Mouse (Mus musculus): ENCODE measurements around the gene Gm11444. TPM values are rescaled to one million over a fixed set of nuclear protein-coding genes. Genes with fewer than 3 reads are reported as not detected.
A peak's percentile ranks its signal among the peaks of the same experiment; 100 is the strongest.

Gm11444 gene
- polyA plus RNA-seq, 1 experiment from 2014 or later, result not detected

- 83% methylated on average over 12 of the region's 12 CpGs for WGBS
- peaks cover 13% of the 10 kb centered on the region for H3K27me3 ChIP-seq (ENCODE audit: control insufficient read depth, insufficient read depth, low read length)
- peaks cover 14% of the 10 kb centered on the region for H3K4me1 ChIP-seq (ENCODE audit: control insufficient read depth, insufficient read depth, low read length)
- H3K36me3 ChIP-seq (ENCODE audit: control insufficient read depth, insufficient read depth), result no peaks in the 10 kb centered on the region
- no peak overlapping the region for H3K4me2 ChIP-seq (ENCODE audit: low read depth, low read length)
- no peak overlapping the region for H3K4me3 ChIP-seq (ENCODE audit: low read length)
- no peaks in the 10 kb centered on the region for H3K9me3 ChIP-seq (replicated peaks; ENCODE audit: control insufficient read depth, low read length)
- H3K27ac ChIP-seq (ENCODE audit: low read length), result no peak overlapping the region
- no peak overlapping the region for H3K9ac ChIP-seq (ENCODE audit: low read length)
- no peak for ATAC-seq (replicated peaks; ENCODE audit: extremely low read depth, insufficient read depth, low FRiP score)
Observed at GRCm38 (mm10) chr11:85812201-85812966, 37.7 kb downstream of the Gm11444 start.

- Histone ChIP-seq H3K36me3 (ENCODE audit: control insufficient read depth, insufficient read depth) (no peaks in the 10 kb centered on the region), H3K9ac (ENCODE audit: low read length) (no peak overlapping the region), H3K9me3 (replicated peaks; ENCODE audit: control insufficient read depth, low read length) (no peaks in the 10 kb centered on the region), H3K27ac (ENCODE audit: low read length) (no peak overlapping the region), H3K4me2 (ENCODE audit: low read depth, low read length) (no peak overlapping the region), H3K27me3 (ENCODE audit: control insufficient read depth, insufficient read depth, low read length) (peaks cover 11% of the 10 kb centered on the region), H3K4me3 (ENCODE audit: low read length) (no peak overlapping the region), H3K4me1 (ENCODE audit: control insufficient read depth, insufficient read depth, low read length) (peaks cover 14% of the 10 kb centered on the region)
- ATAC-seq (replicated peaks; ENCODE audit: extremely low read depth, insufficient read depth, low FRiP score), result no peak
- WGBS, result 88% methylated on average over 5 of the region's 5 CpGs
Observed at GRCm38 (mm10) chr11:85811676-85812075, 38.5 kb downstream of the Gm11444 start.

- H3K9me3 ChIP-seq (replicated peaks; ENCODE audit: control insufficient read depth, low read length), result no peaks in the 10 kb centered on the region
- H3K27ac ChIP-seq (ENCODE audit: low read length), result no peak overlapping the region
- no peaks in the 10 kb centered on the region for H3K36me3 ChIP-seq (ENCODE audit: control insufficient read depth, insufficient read depth)
- no peak overlapping the region for H3K4me3 ChIP-seq (ENCODE audit: low read length)
- peaks cover 8% of the 10 kb centered on the region for H3K27me3 ChIP-seq (ENCODE audit: control insufficient read depth, insufficient read depth, low read length)
- no peak for ATAC-seq (replicated peaks; ENCODE audit: extremely low read depth, insufficient read depth, low FRiP score)
- peaks cover 14% of the 10 kb centered on the region for H3K4me1 ChIP-seq (ENCODE audit: control insufficient read depth, insufficient read depth, low read length)
- no peak overlapping the region for H3K9ac ChIP-seq (ENCODE audit: low read length)
- no peak overlapping the region for H3K4me2 ChIP-seq (ENCODE audit: low read depth, low read length)
- 55% methylated on average over 4 of the region's 4 CpGs for WGBS
Observed at GRCm38 (mm10) chr11:85811229-85811628, 38.9 kb downstream of the Gm11444 start.

GRCm38 (mm10) chr11:85807353-85807752 lies 42.8 kb downstream of the Gm11444 start:
- no peak for ATAC-seq (replicated peaks; ENCODE audit: extremely low read depth, insufficient read depth, low FRiP score)
- 72% methylated on average over 11 of the region's 11 CpGs for WGBS
- Histone ChIP-seq H3K9me3 (replicated peaks; ENCODE audit: control insufficient read depth, low read length) (no peaks in the 10 kb centered on the region), H3K4me2 (ENCODE audit: low read depth, low read length) (no peak overlapping the region), H3K27ac (ENCODE audit: low read length) (no peak overlapping the region), H3K4me1 (ENCODE audit: control insufficient read depth, insufficient read depth, low read length) (peaks cover 17% of the 10 kb centered on the region), H3K36me3 (ENCODE audit: control insufficient read depth, insufficient read depth) (no peaks in the 10 kb centered on the region), H3K9ac (ENCODE audit: low read length) (no peak overlapping the region), H3K27me3 (ENCODE audit: control insufficient read depth, insufficient read depth, low read length) (peaks cover 10% of the 10 kb centered on the region), H3K4me3 (ENCODE audit: low read length) (no peak overlapping the region)

GRCm38 (mm10) chr11:85805779-85806178 lies 44.4 kb downstream of the Gm11444 start:
- H3K4me3 ChIP-seq (ENCODE audit: low read length), result no peak overlapping the region
- ATAC-seq (replicated peaks; ENCODE audit: extremely low read depth, insufficient read depth, low FRiP score), result no peak
- no peaks in the 10 kb centered on the region for H3K36me3 ChIP-seq (ENCODE audit: control insufficient read depth, insufficient read depth)
- 81% methylated on average over 1 of the region's 1 CpGs for WGBS
- H3K4me2 ChIP-seq (ENCODE audit: low read depth, low read length), result no peak overlapping the region
- no peaks in the 10 kb centered on the region for H3K9me3 ChIP-seq (replicated peaks; ENCODE audit: control insufficient read depth, low read length)
- no peak overlapping the region for H3K9ac ChIP-seq (ENCODE audit: low read length)
- peaks cover 19% of the 10 kb centered on the region for H3K4me1 ChIP-seq (ENCODE audit: control insufficient read depth, insufficient read depth, low read length)
- peaks cover 10% of the 10 kb centered on the region for H3K27me3 ChIP-seq (ENCODE audit: control insufficient read depth, insufficient read depth, low read length)
- no peak overlapping the region for H3K27ac ChIP-seq (ENCODE audit: low read length)

GRCm38 (mm10) chr11:85804048-85804447 lies 46.1 kb downstream of the Gm11444 start:
- peak; percentile 42 for ATAC-seq (replicated peaks; ENCODE audit: extremely low read depth, insufficient read depth, low FRiP score)
- H3K4me2 ChIP-seq (ENCODE audit: low read depth, low read length), result no peak overlapping the region
- no peak overlapping the region for H3K9ac ChIP-seq (ENCODE audit: low read length)
- H3K27ac ChIP-seq (ENCODE audit: low read length), result no peak overlapping the region
- H3K36me3 ChIP-seq (ENCODE audit: control insufficient read depth, insufficient read depth), result no peaks in the 10 kb centered on the region
- 28% methylated on average over 5 of the region's 5 CpGs for WGBS
- peaks cover 13% of the 10 kb centered on the region for H3K27me3 ChIP-seq (ENCODE audit: control insufficient read depth, insufficient read depth, low read length)
- H3K9me3 ChIP-seq (replicated peaks; ENCODE audit: control insufficient read depth, low read length), result no peaks in the 10 kb centered on the region
- H3K4me1 ChIP-seq (ENCODE audit: control insufficient read depth, insufficient read depth, low read length), result peaks cover 32% of the 10 kb centered on the region
- no peak overlapping the region for H3K4me3 ChIP-seq (ENCODE audit: low read length)

- Histone ChIP-seq H3K4me1 (ENCODE audit: control insufficient read depth, insufficient read depth, low read length) (peaks cover 33% of the 10 kb centered on the region), H3K4me2 (ENCODE audit: low read depth, low read length) (0 out of 2 replicates have a peak overlapping the region, but pooled peaks have one; percentile 37), H3K36me3 (ENCODE audit: control insufficient read depth, insufficient read depth) (no peaks in the 10 kb centered on the region), H3K4me3 (ENCODE audit: low read length) (no peak overlapping the region), H3K27me3 (ENCODE audit: control insufficient read depth, insufficient read depth, low read length) (peaks cover 41% of the 10 kb centered on the region), H3K9ac (ENCODE audit: low read length) (no peak overlapping the region), H3K9me3 (replicated peaks; ENCODE audit: control insufficient read depth, low read length) (no peaks in the 10 kb centered on the region), H3K27ac (ENCODE audit: low read length) (no peak overlapping the region)
- no peak for ATAC-seq (replicated peaks; ENCODE audit: extremely low read depth, insufficient read depth, low FRiP score)
- WGBS, result 33% methylated on average over 11 of the region's 11 CpGs
Observed at GRCm38 (mm10) chr11:85800380-85800779, 49.8 kb downstream of the Gm11444 start.

- Histone ChIP-seq H3K9ac (ENCODE audit: low read length) (no peak overlapping the region), H3K4me3 (ENCODE audit: low read length) (no peak overlapping the region), H3K27ac (ENCODE audit: low read length) (no peak overlapping the region), H3K9me3 (replicated peaks; ENCODE audit: control insufficient read depth, low read length) (no peaks in the 10 kb centered on the region), H3K4me1 (ENCODE audit: control insufficient read depth, insufficient read depth, low read length) (peaks cover 33% of the 10 kb centered on the region), H3K27me3 (ENCODE audit: control insufficient read depth, insufficient read depth, low read length) (peaks cover 39% of the 10 kb centered on the region), H3K36me3 (ENCODE audit: control insufficient read depth, insufficient read depth) (no peaks in the 10 kb centered on the region), H3K4me2 (ENCODE audit: low read depth, low read length) (peak overlapping the region; percentile 37)
- WGBS, result 9% methylated on average over 19 of the region's 19 CpGs
- ATAC-seq (replicated peaks; ENCODE audit: extremely low read depth, insufficient read depth, low FRiP score), result peak; percentile 91
Observed at GRCm38 (mm10) chr11:85799856-85800255, 50.3 kb downstream of the Gm11444 start.

GRCm38 (mm10) chr11:85799456-85799855 lies 50.7 kb downstream of the Gm11444 start:
- Histone ChIP-seq H3K4me2 (ENCODE audit: low read depth, low read length) (peak overlapping the region; percentile 37), H3K36me3 (ENCODE audit: control insufficient read depth, insufficient read depth) (no peaks in the 10 kb centered on the region), H3K9me3 (replicated peaks; ENCODE audit: control insufficient read depth, low read length) (no peaks in the 10 kb centered on the region), H3K9ac (ENCODE audit: low read length) (no peak overlapping the region), H3K27me3 (ENCODE audit: control insufficient read depth, insufficient read depth, low read length) (peaks cover 41% of the 10 kb centered on the region), H3K4me3 (ENCODE audit: low read length) (no peak overlapping the region), H3K4me1 (ENCODE audit: control insufficient read depth, insufficient read depth, low read length) (peaks cover 32% of the 10 kb centered on the region), H3K27ac (ENCODE audit: low read length) (no peak overlapping the region)
- WGBS, result 30% methylated on average over 4 of the region's 4 CpGs
- peak; percentile 29; the same call in 1 of the 2 replicates for ATAC-seq (replicated peaks; ENCODE audit: extremely low read depth, insufficient read depth, low FRiP score)

All from heart, embryonic 16.5 days (tissue).